Mouse (Mus musculus) embryonic facial prominence, embryonic 11.5 days (tissue): ENCODE results near the gene Pard3. TPM values are rescaled to one million over a fixed set of nuclear protein-coding genes. Genes with fewer than 3 reads are reported as not detected.
A peak's percentile ranks its signal among the peaks of the same experiment; 100 is the strongest.

Source experiments
- ATAC-seq: fragments of 200-750 bp; cut with Nextera tagmentation; replicated peaks from 2 replicates; pipeline ENCODE4 v1.8.0; 2017; ENCODE audit warnings: low read depth; ENCODE audit not compliant: insufficient number of reproducible peaks, low FRiP score, low TSS enrichment
- DNase-seq: peaks from one replicate; pipeline ENCODE4 v3.0.0-alpha.2; 2015; ENCODE audit warnings: low spot score
- H3K27ac ChIP-seq: fragments of 300-500 bp; sonication (generic); replicated peaks from 2 replicates; pipeline ENCODE4 v1.5.1; 2014; ENCODE audit warnings: mild to moderate bottlenecking, low read depth, low read length, control low read depth
- H3K27me3 ChIP-seq: fragments of 300-500 bp; sonication (generic); 2 replicates; pipeline ENCODE4 v1.6.1; 2014; ENCODE audit warnings: mild to moderate bottlenecking, low read length, moderate library complexity, mixed read lengths; ENCODE audit not compliant: control insufficient read depth, insufficient read depth
- H3K36me3 ChIP-seq: fragments of 300-500 bp; sonication (generic); replicated peaks from 2 replicates; pipeline ENCODE4 v1.6.1; 2014; ENCODE audit warnings: low read depth, mild to moderate bottlenecking, low read length, moderate library complexity, mixed read lengths; ENCODE audit not compliant: control insufficient read depth, insufficient read depth
- H3K4me1 ChIP-seq: fragments of 300-500 bp; sonication (generic); 2 replicates; pipeline ENCODE4 v1.6.1; 2014; ENCODE audit warnings: low read length, mixed read lengths; ENCODE audit not compliant: control insufficient read depth, insufficient read depth
- H3K4me2 ChIP-seq: fragments of 300-500 bp; sonication (generic); 2 replicates; pipeline ENCODE4 v1.6.1; 2014; ENCODE audit warnings: low read depth, mild to moderate bottlenecking, control low read depth, low read length, moderate library complexity
- H3K4me3 ChIP-seq: fragments of 300-500 bp; sonication (generic); 2 replicates; pipeline ENCODE4 v1.5.1; 2014; ENCODE audit warnings: low read depth, low read length, control low read depth
- H3K9ac ChIP-seq: fragments of 300-500 bp; sonication (generic); replicated peaks from 2 replicates; pipeline ENCODE4 v1.6.1; 2014; ENCODE audit warnings: mild to moderate bottlenecking, control low read depth, low read length
- H3K9me3 ChIP-seq: fragments of 300-500 bp; sonication (generic); replicated peaks from 2 replicates; pipeline ENCODE4 v1.6.1; 2016; ENCODE audit warnings: mild to moderate bottlenecking, low read length, inconsistent platforms, mixed read lengths; ENCODE audit not compliant: control insufficient read depth
- WGBS: fragments of 180-500 bp; shearing (Covaris S2); extraction: QIAGEN DNeasy Blood & Tissue Kit; methylation state at CpG from one replicate; pipeline ENCODE4 v1.1.7; 2014; 5-methylcytosine and 5-hydroxymethylcytosine counted together
- polyA plus RNA-seq: library from polyadenylated mRNA; unstranded; fragments of >200 nt; fragmentation: Nextera tagmentation; extraction: Ambion mirVana; gene quantifications from 2 replicates; pipeline ENCODE4 v1.2.1, GENCODE M21; 2014

The Pard3 gene
- polyA plus RNA-seq, 1 experiment from 2014 or later = 34.5 TPM

GRCm38 (mm10) chr8:127125686-127126683, 62.3 kb downstream of the Pard3 start:
- Histone ChIP-seq H3K9ac (no peak overlapping the region), H3K27ac (no peak overlapping the region), H3K36me3 (no peaks in the 10 kb centered on the region), H3K27me3 (no peaks in the 10 kb centered on the region), H3K4me1 (peaks cover 11% of the 10 kb centered on the region), H3K4me3 (no peak overlapping the region), H3K4me2 (no peak overlapping the region), H3K9me3 (no peaks in the 10 kb centered on the region)
- peak; percentile 48 for DNase-seq
- no peak for ATAC-seq
- WGBS = 15% methylated on average over 11 of the region's 11 CpGs

GRCm38 (mm10) chr8:127128781-127129396, 65.2 kb downstream of the Pard3 start:
- Histone ChIP-seq H3K27ac (peak overlapping the region; percentile 20; the same call in 1 of the 2 replicates), H3K4me3 (no peak overlapping the region), H3K27me3 (no peaks in the 10 kb centered on the region), H3K9ac (no peak overlapping the region), H3K36me3 (no peaks in the 10 kb centered on the region), H3K4me2 (no peak overlapping the region), H3K4me1 (peaks cover 11% of the 10 kb centered on the region), H3K9me3 (no peaks in the 10 kb centered on the region)
- ATAC-seq = no peak
- no peak for DNase-seq
- 40% methylated on average over 8 of the region's 8 CpGs for WGBS

- Histone ChIP-seq H3K9ac (no peak overlapping the region), H3K4me2 (no peak overlapping the region)
Measured at GRCm38 (mm10) chr8:127134327-127134726, 70.6 kb downstream of the Pard3 start.

GRCm38 (mm10) chr8:127136201-127136600, 72.5 kb downstream of the Pard3 start:
- WGBS = 76% methylated on average over 2 of the region's 2 CpGs
- H3K4me1 ChIP-seq = no peaks in the 10 kb centered on the region
- ATAC-seq (no peak; the same call in 1 of the 2 replicates), DNase-seq (no peak)
- H3K27me3 ChIP-seq = no peaks in the 10 kb centered on the region
- no peak overlapping the region for H3K4me2 ChIP-seq
- H3K36me3 ChIP-seq = no peaks in the 10 kb centered on the region
- no peak overlapping the region for H3K27ac ChIP-seq
- H3K9me3 ChIP-seq = no peaks in the 10 kb centered on the region
- H3K9ac ChIP-seq = no peak overlapping the region
- no peak overlapping the region for H3K4me3 ChIP-seq

More at GRCm38 (mm10) chr8:127134327-127134726, 70.6 kb downstream of the Pard3 start:
- no peaks in the 10 kb centered on the region for H3K9me3 ChIP-seq
- H3K4me1 ChIP-seq = no peaks in the 10 kb centered on the region
- no peaks in the 10 kb centered on the region for H3K36me3 ChIP-seq
- H3K4me3 ChIP-seq = no peak overlapping the region
- no peaks in the 10 kb centered on the region for H3K27me3 ChIP-seq
- 89% methylated on average over 5 of the region's 5 CpGs for WGBS
- DNase-seq (no peak), ATAC-seq (no peak)
- H3K27ac ChIP-seq = no peak overlapping the region

- Histone ChIP-seq H3K4me3 (no peak overlapping the region), H3K36me3 (no peaks in the 10 kb centered on the region), H3K4me1 (no peaks in the 10 kb centered on the region), H3K27ac (no peak overlapping the region), H3K27me3 (no peaks in the 10 kb centered on the region), H3K4me2 (no peak overlapping the region), H3K9me3 (no peaks in the 10 kb centered on the region), H3K9ac (no peak overlapping the region)
- DNase-seq = no peak
- 87% methylated on average over 2 of the region's 2 CpGs for WGBS
- no peak for ATAC-seq
Measured at GRCm38 (mm10) chr8:127136781-127137180, 73.1 kb downstream of the Pard3 start.

GRCm38 (mm10) chr8:127139154-127139553, 75.5 kb downstream of the Pard3 start:
- no peak overlapping the region for H3K27ac ChIP-seq
- DNase-seq (peak; percentile 85), ATAC-seq (no peak)
- H3K4me1 ChIP-seq = no peaks in the 10 kb centered on the region
- H3K9ac ChIP-seq = no peak overlapping the region
- H3K27me3 ChIP-seq = no peaks in the 10 kb centered on the region
- WGBS = 29% methylated on average over 1 of the region's 1 CpGs
- no peak overlapping the region for H3K4me3 ChIP-seq
- H3K36me3 ChIP-seq = no peaks in the 10 kb centered on the region
- no peaks in the 10 kb centered on the region for H3K9me3 ChIP-seq
- no peak overlapping the region for H3K4me2 ChIP-seq

GRCm38 (mm10) chr8:127140945-127141344, 77.3 kb downstream of the Pard3 start:
- H3K27me3 ChIP-seq = no peaks in the 10 kb centered on the region
- DNase-seq = no peak

GRCm38 (mm10) chr8:127143641-127144040, 79.9 kb downstream of the Pard3 start:
- 46% methylated on average over 7 of the region's 7 CpGs for WGBS
- H3K27me3 ChIP-seq = no peaks in the 10 kb centered on the region
- H3K36me3 ChIP-seq = no peaks in the 10 kb centered on the region
- DNase-seq (no peak), ATAC-seq (no peak)
- H3K27ac ChIP-seq = no peak overlapping the region
- H3K4me3 ChIP-seq = no peak overlapping the region
- no peak overlapping the region for H3K4me2 ChIP-seq
- H3K9ac ChIP-seq = no peak overlapping the region
- H3K4me1 ChIP-seq = peaks cover 2% of the 10 kb centered on the region; the same call in 1 of the 2 replicates
- no peaks in the 10 kb centered on the region for H3K9me3 ChIP-seq

More at GRCm38 (mm10) chr8:127140945-127141344, 77.3 kb downstream of the Pard3 start:
- no peak overlapping the region for H3K9ac ChIP-seq
- H3K4me1 ChIP-seq = peaks cover 2% of the 10 kb centered on the region; the same call in 1 of the 2 replicates
- no peak overlapping the region for H3K4me2 ChIP-seq
- WGBS = 96% methylated on average over 2 of the region's 2 CpGs
- no peak for ATAC-seq
- H3K9me3 ChIP-seq = no peaks in the 10 kb centered on the region
- no peak overlapping the region for H3K27ac ChIP-seq
- H3K36me3 ChIP-seq = no peaks in the 10 kb centered on the region
- H3K4me3 ChIP-seq = no peak overlapping the region
